Mouse (Mus musculus) embryonic stem cell, embryonic (primary cell): ENCODE data around the gene Lcp1.

Source experiments
- CTCF ChIA-PET, 4 experiments: fragments of 300-600 bp in 2 of 4; fragments of 350-600 bp in 2 of 4; sonication (Branson Sonifier 250); formaldehyde crosslinking; loops; one replicate each; lab custom pipeline; 2022; ENCODE audit warnings: inconsistent platforms in 2 of 4; lab: Charles Lee
- POLR2A ChIA-PET, 4 experiments: fragments of 300-600 bp in 2 of 4; fragments of 350-600 bp in 2 of 4; sonication (Branson Sonifier 250); formaldehyde crosslinking; loops; one replicate each; lab custom pipeline; 2022; ENCODE audit warnings: antibody characterized with exemption in 4 of 4, inconsistent platforms in 1 of 4; lab: Charles Lee

Gene Lcp1

DNA sequence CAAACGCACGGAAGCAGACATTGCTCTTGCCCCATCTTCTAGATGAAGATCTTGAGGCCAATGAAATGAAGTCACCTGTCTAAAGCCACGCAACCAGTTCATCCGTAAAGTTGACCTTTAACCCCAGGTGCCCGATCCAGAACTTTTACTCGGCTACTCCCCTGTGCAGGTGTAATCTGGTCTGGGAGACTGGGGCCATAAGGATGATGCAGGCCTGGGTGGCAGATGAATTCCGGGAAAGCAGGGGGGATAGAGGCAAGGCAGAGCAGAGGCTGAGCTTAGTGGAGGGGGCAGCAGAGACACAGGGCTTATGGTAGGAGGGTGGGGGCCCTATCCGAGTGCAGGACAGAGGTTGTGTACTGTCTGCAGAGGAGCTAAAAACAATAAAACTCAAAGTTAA lies 43.4 kb downstream of the Lcp1 start:
- ChIA-PET CTCF (no interaction called here), POLR2A (interaction anchor here in 2 of 4 experiments (0.6 to 0.9 kb wide), 2 partner anchors 44 to 107 kb away, joined by 3 to 7 read pairs; partner anchors contain the start of genes Lcp1 (in 1 of the 2) and Lrrc63 (in 1 of the 2))

DNA sequence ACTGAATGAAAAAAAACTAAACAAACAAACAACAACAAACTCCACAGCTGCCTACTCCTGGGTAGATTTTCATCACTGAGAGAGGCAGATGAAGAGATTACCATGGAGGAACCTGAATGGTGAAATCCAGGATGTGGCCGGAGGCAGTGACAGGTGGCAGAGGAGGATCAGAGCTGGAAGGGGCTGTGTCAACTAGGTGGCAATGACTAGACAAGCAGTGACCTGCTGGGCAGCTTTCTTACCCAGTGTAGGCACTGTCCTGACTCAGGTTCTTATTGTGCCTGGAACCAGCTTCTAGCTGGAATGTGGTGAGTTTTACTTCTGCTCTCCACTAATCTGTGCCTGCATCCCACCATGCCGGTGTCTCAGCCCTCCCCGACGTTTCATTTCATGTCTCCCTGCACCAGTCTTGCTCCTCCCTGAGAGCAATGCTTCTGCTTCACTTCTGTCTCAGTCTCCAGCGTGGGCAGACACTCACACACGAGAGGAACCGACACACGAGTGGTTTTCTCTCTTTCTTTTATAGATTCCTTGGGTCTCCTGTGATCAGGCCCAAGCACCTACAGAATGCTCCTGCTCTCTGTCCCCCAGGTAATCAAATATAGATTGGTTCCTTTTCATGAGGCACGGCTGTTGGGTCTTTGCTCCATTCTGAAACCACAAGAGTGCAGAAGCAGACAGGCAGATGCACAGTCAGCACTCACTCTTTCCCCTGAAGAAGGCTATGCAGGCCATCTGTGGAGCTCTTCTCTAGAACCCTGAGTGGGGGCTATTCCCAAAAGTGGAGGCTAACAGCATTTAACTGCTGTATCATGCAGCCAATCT lies 44.0 kb downstream of the Lcp1 start:
- ChIA-PET POLR2A (interaction anchor here in 1 of 4 experiments (0.6 kb wide), 1 partner anchor 44 kb away, joined by 3 read pairs; the partner anchor contains the start of genes Lcp1 and Lrrc63), CTCF (no interaction called here)

DNA sequence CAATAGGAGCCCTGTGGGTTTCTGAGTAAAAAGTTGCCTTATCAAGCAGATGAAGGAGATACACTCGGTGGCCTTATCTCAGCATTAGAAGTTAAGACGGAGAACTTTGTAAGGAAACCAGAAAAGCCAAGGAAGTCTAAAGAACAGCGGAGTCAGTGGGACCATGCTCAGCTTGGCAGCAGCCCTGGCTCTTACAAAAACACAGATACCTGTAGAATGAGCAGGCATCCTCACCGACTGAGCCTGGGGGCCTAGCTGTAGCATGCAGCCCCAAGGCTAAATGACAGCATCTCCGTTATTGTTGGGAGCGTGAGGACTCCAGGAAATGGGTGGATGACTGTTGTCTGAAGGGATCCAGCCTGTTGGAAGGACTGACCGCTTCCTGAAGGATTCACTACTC lies 44.9 kb downstream of the Lcp1 start:
- ChIA-PET CTCF (no interaction called here), POLR2A (no interaction called here)

DNA sequence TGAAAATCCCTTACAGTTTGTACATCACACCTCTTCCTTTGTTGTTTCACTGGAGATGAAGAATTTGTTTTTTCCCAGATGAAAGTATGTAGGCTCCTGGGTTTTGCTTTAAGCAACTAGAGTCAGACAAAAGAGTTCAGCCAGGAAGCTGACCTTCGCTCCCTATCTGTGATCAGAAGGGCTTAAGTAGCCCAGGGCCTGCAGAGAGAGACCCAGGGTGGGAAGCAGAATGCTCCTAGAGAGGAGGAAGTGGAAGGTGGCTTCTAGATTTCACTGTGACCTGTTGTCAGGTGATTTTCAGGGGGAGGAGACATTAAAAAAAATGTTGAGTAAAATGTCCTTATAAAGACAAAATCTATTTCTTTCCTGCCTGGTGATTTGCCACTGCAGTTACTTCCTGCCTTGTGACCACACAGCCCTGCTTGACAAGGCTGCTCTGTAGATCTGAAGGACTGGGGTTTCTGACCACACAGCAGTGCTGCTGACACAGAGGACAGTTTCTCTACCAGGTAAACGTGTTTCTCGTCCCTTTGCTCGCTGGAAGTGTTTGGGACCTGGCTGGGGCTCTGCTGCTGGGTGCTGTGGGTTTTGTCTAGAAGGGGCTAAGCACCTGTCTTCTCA lies 45.6 kb downstream of the Lcp1 start:
- ChIA-PET POLR2A (no interaction called here), CTCF (no interaction called here)

DNA sequence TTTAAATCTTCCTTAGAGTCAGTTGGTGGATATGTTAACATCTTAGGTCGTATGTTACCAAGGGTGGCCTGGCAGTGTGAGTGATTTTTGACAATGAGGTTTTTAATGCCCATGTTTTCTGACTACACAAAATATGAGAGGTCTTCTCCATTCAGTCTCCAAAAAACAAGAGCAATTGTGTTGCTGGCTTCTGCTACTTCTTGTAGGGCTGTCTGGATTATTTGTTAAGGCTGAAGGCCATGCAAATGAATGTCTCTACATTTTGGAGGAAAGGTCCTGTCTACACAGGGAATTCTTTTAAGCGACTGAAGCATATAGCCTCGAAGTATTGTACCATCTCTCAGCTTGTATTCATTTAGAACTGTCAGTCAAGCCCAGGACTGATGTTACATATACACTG lies 46.5 kb downstream of the Lcp1 start:
- ChIA-PET POLR2A (no interaction called here), CTCF (no interaction called here)

DNA sequence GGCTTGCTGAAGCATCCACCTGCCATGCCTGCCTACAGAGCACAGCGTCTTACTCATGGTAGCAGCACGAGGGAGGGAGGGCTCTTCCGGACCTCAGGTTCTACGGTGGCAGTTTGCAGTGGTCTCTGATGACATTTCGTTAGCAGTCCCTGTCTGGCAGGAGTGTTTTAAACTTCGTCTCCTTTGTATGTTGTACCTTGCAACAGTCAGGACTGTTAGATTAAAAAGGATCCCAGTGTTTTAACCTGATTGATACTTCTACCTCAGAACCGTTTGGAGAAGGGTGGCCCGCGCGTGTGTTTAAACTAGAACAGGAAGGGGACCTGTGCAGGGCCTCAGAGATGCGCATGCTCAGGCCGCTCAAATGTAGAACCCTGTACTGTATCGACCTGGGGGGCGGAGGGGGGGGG lies 47.5 kb downstream of the Lcp1 start:
- ChIA-PET CTCF (interaction anchor here in 1 of 4 experiments (0.6 kb wide), 1 partner anchor 698 kb away, joined by 3 read pairs; no protein-coding TSS in a partner anchor), POLR2A (interaction anchor here in 3 of 4 experiments (0.6 to 1.6 kb wide), 10 partner anchors 10 to 1577 kb away, joined by 3 to 5 read pairs (median 4); partner anchors contain the start of genes Zc3h13 (in 2 of the 3) and Esd (in 1 of the 3))

DNA sequence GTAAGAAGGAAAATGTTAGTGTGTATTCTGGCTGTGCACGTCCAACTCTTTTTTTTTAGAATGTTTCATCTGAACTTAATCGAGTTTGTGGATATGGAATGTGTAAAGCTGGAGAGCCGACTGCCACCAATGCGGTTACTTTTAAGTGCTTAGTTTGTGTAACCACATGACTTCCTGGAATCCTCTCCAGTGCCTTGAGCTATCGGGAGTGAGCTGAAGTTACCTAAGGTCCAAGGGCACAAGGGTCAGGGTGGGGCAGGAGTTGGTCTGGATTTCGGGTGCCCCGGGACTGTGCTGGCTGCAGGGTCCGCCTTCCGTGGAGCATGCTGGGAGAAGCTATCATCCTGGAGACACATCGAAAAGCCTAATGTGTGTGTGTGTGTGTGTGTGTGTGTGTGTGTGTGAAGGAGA lies 47.9 kb downstream of the Lcp1 start:
- ChIA-PET POLR2A (interaction anchor here in 3 of 4 experiments (0.6 to 1.6 kb wide), 12 partner anchors 9 to 1577 kb away, joined by 3 to 5 read pairs (median 4); partner anchors contain the start of genes Zc3h13 (in 2 of the 3), Esd (in 1 of the 3) and Slc25a30 (in 1 of the 3)), CTCF (interaction anchor here in 2 of 4 experiments (0.6 kb wide), 2 partner anchors 10 to 698 kb away, joined by 3 read pairs; no protein-coding TSS in a partner anchor)

DNA sequence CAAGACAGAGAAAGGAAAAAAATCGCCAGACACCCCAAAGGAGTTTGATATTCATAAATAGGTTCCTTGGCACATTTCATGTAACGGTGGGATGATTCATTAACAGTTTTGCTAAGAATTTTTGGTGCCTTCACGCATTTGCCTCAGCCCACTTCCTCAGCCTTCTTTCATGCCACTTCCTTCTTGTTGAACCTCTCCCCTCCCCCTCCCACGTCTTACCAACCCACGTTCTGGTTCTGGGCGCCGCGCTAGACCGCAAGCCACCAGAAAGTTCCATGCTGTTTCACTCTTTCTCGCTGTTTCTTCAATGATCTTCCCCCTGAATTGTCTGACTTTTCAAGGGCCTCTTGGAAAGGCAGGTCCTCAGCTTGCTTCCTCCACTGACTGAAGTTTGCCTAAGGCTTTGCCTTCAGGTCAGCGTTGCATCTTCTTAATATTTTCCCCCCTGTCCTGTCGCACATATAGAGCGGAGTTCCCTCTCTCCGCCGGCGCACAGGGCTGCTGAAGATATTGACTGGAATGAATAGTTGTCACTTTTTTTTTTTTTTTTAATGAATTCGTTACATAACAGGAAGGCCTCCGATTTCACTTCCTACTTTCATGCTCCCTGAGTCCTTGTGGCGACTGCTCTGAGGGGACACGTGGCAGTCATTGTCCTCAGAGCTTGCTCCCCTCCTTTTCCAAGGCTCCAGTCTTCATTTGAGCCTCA lies 48.5 kb downstream of the Lcp1 start:
- ChIA-PET CTCF (interaction anchor here in 1 of 4 experiments (0.6 kb wide), 1 partner anchor 9 kb away, joined by 3 read pairs; no protein-coding TSS in a partner anchor), POLR2A (interaction anchor here in 3 of 4 experiments (0.6 to 1.6 kb wide), 14 partner anchors 8 to 1578 kb away, joined by 3 to 6 read pairs (median 4); partner anchors contain the start of genes Zc3h13 (in 2 of the 3) and Slc25a30 (in 1 of the 3))

DNA sequence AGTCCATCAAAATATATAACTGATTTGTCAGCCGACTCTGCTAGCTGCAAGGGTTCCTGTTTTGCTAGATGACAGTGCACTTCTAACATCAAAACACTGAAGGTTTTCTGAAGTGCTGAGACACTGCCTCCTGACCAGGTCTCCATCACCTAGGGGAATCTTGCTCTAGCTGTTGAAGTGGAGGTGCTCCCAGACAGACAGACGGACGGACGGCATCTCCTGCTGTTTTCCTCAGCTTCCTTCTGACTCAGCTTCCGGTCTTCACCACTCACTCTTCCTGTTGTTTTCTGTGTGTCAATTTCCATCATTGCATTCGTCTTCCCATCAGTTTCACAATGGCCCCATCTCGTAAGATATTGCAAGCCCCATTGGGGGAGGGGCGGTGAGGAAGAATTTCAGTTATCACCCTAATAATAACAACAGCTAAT lies 49.7 kb downstream of the Lcp1 start:
- POLR2A ChIA-PET, result interaction anchor here in 1 of 4 experiments (0.7 kb wide), 1 partner anchor 26 kb away, joined by 6 read pairs; no protein-coding TSS in a partner anchor
- CTCF ChIA-PET, result no interaction called here

DNA sequence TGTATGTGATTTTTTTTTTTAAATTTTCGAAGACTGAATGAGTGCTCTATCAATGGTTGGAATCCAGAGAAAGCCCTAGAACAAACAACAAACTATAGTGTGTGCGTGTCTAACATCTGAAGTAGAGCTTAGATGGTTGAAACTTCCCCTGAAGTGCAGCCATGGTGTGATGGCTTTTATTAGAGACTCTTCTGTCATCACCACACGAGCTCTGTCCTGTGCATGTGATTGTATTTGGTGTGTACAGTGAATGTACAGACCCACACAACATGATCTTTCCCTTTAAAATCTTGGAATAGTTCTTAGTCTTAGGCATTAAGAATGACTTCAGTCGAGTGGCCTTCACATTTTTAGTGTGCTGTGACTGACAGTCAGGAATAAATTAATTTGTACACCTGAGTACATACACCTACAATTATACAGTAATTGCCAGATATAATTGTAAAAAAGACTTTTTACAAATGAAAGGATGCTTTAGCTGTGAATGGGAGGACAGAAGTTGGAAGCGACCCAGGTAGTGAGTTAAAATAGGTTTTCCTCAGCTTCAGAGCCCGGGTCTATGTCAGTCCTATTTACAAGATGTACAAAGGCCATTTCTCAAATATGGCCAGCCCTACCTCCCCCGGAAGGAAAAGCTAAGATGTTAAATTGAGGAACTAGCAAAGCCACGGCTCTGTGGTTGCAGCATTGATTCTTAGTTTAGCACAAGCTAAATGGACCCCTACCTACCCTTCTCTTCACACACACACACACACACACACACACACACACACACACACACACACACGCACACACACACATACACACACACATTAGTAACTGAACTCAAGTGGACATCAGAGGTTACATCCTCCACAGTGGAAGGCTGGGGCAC lies 50.4 kb downstream of the Lcp1 start:
- POLR2A ChIA-PET, result interaction anchor here in 1 of 4 experiments (0.9 kb wide), 1 partner anchor 104 kb away, joined by 3 read pairs; no protein-coding TSS in a partner anchor
- CTCF ChIA-PET, result interaction anchor here in 1 of 4 experiments (0.6 kb wide), 1 partner anchor 532 kb away, joined by 3 read pairs; no protein-coding TSS in a partner anchor

DNA sequence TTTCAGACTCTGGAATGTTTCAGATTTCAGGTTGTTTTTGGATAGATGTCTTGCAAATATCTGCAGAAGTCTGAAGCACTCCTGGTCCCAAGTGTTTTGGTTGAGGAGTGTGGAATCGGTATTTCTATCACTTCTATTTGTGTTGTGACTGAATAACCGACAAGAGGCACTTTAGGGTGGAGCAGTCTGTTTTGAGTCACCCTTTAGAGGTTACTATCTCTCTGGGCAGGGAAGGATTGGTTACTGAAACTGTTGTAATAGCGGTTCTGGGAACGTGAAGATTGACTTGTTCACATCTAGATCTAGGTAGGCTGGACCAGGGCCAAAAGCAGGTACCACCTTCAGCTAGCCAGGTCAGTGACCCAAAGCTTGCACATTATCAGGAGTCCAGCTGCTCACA lies 51.5 kb downstream of the Lcp1 start:
- POLR2A ChIA-PET, result no interaction called here
- CTCF ChIA-PET, result interaction anchor here in 1 of 4 experiments (0.5 kb wide), 1 partner anchor 23 kb away, joined by 3 read pairs; no protein-coding TSS in a partner anchor

DNA sequence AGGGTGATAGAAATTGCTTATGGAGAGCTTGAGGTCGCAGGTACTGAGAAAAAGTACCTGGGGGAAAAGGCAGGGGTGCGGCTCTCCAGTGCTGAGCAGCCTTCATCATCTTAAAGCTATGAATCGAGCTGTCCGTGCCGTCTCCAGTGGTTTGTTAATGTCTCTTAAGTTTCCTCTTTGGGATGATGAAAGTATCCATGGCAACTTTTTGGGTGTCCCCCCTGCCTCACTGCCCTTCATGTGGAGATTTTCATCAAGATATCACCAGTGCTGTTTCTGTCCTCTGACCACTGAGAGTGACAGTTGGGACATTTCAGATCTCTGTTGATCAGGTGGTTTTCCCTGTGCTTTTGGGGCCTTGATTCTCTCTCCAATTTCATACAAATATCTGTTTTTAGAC lies 51.9 kb downstream of the Lcp1 start:
- CTCF ChIA-PET, result interaction anchor here in 1 of 4 experiments (0.5 kb wide), 1 partner anchor 23 kb away, joined by 3 read pairs; no protein-coding TSS in a partner anchor
- POLR2A ChIA-PET, result no interaction called here

DNA sequence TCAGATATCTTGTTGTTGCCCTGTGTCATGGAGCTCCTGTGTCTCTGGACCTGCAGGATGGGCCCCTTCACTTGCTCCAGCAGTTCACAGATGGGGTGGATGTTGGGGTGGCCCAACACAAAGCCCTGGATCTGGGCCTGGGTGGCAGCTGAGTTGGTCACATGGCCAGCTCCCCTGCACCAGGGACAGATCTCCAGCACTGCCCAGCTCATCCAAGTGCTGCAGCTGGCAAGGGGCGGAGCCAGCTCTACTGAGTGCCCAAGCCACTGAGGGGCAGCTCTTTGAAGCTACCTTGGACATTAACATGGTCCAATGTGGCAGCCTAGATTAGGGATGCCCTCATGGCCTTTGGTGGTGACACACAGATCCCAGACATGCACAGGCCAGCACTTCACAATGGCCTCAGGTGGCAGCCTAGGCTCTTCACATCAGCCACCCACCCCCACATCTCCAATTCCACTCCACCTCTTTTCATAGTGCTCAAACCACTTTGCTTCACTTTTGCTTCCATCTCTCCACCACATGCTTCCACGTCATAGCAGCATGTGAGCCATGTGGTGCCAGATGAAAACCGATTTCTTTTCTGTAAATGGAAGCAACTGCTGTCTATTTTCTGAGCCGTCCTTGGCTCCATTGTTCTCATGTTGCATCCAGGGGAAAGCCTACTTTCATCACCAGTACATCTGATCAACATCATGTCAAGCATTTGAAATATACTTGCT lies 53.3 kb downstream of the Lcp1 start:
- ChIA-PET CTCF (interaction anchor here in 1 of 4 experiments (0.6 kb wide), 1 partner anchor 346 kb away, joined by 3 read pairs; no protein-coding TSS in a partner anchor), POLR2A (no interaction called here)

DNA sequence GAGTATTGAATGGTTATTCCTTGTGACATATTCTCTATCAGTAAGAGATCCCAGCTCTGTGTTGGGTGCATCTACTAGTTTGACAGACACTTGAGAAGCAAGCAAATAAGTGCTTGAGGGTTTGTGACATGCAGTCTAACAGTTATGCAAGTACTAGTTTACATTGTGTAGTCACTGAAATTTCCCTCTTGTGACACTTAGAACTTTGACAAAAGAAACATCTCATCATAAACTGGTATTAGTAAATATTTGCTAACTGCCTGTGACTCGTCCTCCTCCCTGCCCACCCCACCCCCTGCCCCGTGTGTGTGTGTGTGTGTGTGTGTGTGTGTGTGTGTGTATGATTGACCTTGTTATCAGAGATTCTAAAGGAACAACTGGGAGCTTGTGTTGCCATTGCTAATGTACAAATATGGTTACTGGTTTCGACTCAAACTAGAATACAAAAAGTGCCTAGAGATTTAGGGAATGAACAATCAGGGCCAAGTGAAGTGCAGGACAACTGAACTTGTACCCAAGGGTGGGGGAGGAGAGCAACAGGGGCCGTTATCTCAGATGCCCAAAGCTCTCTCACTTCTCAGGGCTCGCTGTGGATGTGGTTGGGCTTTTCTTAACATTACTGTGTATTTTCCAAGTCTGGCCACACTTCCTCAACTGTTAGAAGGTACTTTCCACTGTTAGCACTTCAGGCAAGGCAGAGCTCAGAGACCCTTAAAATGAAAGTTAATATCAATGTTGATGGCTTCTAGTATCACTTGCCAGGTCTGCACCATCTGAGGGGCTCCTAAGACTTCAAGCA lies 55.1 kb downstream of the Lcp1 start:
- CTCF ChIA-PET, result no interaction called here
- POLR2A ChIA-PET, result interaction anchor here in 1 of 4 experiments (0.6 kb wide), 2 partner anchors 121 to 152 kb away, joined by 3 read pairs; no protein-coding TSS in a partner anchor

DNA sequence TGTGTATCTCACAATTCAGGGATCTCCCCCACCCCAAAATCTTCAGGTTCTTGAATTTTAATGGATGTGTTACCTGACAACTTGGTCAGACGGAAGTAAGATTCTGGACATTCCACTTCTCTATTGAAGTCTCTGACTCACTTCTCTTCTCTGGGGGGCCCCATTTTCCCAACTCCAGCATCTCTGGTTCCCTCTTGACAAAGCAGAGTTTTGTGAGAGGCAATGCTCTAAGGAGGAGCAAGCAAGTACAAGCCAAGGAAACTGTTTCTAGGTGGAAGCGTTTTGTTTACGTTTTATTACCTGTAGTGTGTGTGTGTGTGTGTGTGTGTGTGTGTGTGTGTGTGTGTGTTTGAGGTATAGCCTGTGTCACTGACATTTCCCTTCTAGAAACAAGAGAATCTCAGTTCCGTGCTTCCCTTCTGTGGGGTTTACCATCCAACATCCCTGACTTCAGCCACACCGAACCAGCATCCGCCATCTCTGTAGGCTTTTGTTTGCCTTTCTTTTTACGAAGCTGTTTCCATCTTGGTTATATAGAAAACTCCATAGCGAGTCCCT lies 56.0 kb downstream of the Lcp1 start:
- ChIA-PET CTCF (no interaction called here), POLR2A (interaction anchor here in 1 of 4 experiments (0.6 to 0.7 kb wide), 2 partner anchors 153 to 1972 kb away, joined by 3 read pairs; no protein-coding TSS in a partner anchor)
